Mouse (Mus musculus): ENCODE results near the gene Fhit. TPM values are rescaled to one million over a fixed set of nuclear protein-coding genes. Genes with fewer than 3 reads are reported as not detected.
A peak's percentile ranks its signal among the peaks of the same experiment; 100 is the strongest.

Gene Fhit
- total RNA-seq, 1 experiment from 2014 or later, result 8.8 TPM

DNA sequence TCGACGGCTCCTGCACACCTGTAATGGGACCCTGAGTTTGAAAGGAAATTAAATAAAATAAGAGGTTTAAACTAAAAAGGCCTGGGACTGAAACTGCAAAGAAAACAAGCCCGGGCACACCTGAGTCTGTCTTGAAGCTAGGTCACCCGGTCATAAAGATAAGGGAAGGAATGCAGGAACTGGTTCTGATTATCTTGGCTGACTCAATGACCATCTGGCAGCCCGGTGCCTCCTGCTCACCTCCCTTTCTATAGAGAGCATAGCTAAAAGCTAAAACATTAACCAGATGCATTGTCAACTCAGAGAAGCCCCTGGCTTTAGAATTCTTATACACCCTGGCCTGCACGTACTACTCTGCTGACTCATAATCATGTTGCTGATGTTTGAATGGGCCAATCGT is 1032.7 kb downstream of the Fhit start:
- no peak for DNase-seq

DNA sequence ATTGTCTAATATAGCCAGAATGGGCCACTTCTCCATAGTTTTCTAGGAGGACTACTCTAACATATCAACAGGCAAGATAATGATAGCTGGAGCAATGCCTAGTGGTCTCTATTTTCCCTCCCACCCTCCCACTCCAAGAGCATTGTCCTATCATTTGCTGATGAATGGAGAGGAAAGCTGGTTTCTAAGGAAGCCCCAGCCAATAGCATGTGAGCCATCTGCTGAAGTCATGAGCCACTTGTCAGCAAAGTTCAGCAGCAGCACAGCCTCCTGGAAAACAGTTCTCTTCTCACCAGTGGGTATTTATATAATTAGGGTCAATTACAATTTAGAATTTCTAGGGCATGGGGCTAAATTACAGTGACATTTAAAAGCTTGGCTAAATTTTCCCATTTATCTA is 1035.3 kb downstream of the Fhit start:
- no peak for DNase-seq

DNA sequence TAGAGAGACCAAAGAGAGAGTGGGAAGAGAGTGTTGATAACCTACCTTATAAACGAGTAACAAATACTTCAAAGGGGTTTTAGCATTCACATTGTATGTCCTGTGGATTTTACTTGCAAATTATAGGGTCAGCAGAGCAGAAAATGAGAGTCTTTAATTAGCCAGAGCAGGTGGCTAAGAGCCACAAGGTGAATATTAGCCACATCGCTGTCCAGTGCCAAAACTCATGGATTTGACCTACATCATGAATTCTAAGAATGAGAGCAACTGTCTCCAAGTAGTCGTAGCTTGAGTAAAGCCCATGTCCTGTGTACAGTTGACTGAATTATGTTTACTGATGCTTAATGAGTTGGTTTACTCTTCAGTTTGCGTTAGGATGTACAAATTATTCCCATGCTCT is 1039.7 kb downstream of the Fhit start:
- no peak for DNase-seq

DNA sequence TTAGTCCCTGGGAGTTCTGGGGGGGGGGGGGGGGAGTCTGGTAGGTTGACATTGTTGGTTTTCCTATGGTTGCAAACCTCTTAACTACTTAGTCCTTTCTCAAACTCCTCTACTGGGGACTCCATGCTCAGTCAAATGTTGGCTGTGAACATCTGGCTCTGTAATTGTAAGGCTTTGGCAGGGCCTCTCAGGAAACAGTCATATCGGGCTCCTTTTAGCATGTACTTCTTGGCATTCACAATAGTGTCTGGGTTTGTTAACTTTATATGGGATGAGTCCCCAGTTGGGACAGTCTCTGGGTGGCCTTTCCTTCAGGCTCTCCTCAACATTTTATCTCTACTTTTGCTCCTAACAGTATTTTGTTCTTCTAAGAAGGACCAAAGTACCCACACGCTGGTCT is 1065.6 kb downstream of the Fhit start:
- DNase-seq, result no peak

DNA sequence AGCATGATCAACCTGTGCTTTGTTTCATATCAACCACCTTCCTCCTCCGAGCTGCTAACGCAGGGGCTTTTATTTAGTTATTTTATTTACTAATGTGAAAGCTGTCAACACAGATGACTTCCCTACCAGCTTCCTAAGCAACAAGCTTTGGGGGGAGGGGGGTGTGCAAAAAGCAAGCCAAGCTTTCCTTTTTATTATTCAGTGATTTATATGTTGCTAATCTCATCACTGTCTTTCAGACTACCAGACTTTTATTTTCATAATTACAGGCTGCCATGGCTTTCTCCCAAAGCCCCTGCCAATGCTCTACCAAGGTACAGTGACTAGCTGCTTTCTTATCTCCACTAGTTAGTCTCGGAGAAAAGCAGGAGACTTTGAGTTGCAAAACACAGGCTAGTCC is 1082.8 kb downstream of the Fhit start:
- no peak for DNase-seq

DNA sequence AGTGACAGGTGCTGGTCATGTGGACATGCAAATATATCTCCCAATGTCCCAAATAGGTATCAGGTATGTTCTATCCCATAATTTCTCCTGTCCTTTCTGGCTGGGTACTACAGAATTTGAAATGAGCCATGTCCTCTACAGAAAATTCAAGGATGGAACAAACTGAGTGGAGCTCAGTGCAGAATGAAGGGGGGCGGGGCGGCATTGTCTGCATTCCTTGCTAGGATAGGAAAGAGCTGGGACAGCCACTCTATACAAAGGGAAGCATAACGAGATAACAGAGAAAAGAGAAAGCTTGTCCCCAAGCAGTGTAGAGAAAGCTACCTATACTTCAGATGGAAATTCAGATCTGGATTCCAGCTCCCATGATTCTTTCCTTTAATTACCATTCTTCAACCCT is 1111.9 kb downstream of the Fhit start:
- DNase-seq, result no peak

DNA sequence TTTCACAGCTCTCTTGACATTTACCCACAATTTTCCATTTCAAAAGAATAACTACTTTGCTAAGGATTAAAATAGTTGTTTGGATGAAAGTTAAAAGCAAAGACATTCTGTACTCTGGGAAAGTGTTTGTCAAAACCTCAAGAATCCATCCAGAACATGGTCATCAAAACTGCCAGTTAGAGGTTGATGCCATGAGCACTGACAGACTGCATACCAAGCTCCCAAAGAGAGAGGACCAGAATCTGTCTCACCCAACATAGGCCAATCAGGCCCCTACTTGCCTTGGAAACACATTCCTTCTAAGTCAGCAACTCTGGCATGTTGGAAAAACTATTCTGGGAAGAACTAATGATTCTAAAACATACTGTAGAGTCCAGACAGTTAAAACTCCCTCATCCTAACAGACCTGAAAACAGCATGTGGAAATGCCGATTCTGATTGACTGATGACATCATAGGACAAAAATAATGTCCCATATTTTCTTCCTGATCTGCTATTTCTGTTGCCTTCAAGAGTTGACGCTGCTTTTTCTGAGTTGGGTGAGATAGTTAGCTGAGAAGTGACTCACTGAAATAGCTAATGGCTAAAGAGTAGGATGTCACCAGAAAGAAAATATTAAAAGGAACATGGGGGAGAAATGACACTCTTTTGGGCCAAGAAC is 1114.6 kb downstream of the Fhit start:
- no peak for DNase-seq

DNA sequence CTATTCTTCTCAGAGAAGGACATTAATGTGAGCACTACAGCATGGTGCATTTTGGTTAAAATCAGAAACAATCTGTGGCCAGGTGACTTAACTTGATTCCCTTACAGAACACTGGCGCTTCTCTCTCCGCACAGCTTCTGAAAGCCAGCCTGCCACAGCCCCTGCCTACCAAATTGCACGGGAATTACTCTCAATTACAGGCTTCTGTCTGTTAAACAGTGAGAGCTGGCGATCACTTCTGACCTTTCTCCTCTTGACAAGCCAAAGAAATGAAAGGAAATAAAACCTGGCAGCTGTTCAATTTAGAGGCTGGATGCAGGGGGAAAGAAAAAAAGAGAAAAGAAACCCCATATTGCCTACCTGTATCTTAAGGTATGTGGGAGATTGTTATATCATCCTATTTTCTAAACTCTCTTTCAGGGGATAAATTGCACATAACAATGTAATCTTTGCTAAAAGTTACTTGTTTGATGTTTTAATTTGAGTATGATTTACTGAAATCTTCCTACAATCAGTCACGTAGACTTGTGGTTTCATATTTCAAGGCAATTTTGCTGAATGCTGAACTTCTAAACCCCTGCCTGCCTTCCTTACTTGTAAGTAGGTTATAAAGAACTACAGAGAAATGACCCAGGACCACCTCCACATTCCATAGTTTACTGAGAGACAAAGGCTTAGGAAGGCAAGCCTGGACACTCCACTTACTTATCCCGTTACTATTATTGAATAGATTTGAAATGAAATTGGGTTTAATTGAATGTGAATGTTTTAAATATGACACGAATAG is 1115.3 kb downstream of the Fhit start:
- DNase-seq, result peak; percentile 9

DNA sequence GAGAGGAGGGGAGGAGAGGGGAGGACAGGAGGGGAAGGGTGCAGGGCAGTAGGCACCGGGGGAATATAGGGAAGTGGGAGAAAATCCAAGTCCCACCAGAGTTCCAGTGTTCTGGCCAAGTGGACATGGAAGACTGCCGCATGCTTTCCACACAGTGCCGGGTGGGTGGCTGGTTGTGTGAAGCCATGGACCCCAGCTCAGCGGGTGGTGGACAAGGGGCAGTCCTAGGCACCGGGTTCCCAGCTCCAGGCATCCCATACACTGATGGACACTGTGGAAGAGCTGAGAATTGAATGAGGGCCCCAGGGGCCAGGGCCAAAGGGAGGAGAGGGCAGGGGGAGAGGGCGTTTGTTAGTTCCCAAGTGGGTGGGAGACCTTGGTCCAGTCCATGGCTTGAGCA is 1123.8 kb downstream of the Fhit start:
- DNase-seq, result no peak

DNA sequence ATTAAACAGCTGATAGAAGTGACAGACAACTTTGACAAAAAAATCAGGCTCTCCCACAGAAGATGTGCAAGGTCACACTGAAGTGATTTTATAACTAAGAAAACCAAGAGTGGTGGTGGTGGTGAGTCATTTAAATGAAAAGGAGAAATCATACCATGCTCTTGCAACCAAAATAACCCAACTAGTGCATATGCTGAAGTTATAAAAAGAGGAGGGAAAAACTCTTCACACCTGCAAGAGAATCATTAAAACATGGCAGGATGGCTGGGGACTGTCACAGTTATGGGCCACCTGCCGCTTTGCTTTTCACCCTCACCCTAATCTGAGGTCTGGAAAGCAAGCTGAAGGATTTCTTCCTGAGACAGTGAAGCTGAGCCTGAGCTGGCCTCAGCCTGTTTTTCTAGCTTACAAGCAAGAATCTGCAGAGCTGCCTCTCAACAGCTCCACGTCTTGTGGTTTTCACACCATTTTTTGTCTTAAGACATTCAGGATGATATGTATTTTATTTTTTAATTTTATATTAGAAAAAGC is 1125.1 kb downstream of the Fhit start:
- DNase-seq, result no peak

DNA sequence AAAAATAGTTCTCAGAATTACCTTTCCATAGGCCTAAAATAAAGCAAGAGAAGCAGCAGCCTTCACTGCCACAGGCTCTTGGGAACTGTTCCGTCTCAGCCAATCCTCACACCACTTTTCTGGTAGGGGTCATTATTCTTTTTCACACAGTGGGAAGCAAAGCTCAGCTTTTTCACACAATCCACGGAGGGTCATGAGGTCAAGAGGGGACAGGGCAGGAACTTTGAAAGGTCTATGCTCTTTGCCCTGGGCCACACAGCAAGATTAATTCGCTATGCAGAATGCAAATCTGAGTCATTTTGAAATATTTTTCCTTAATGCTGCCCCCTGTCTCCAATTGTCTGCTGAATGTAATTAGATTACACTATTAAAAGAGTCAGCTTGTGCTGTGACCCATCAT is 1126.2 kb downstream of the Fhit start:
- no peak for DNase-seq

DNA sequence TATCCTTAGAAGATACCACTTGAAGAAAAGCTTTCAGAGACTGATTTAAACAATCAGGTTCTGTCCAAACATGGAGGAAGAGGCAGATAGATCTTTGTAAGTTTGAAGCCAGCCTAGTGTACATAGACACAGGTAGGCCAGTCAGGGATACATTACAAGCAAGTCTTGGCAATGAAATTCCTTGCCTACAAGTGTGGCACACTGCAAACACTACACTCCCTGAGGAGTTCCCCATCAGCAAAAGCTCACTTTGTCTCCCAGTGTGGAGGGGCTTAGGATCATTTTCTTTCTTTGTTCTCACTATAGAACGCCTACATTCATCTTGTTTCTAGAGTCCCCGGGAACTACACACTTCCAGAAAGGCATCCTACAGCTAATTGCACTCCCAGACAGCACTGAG is 1126.6 kb downstream of the Fhit start:
- DNase-seq, result no peak

DNA sequence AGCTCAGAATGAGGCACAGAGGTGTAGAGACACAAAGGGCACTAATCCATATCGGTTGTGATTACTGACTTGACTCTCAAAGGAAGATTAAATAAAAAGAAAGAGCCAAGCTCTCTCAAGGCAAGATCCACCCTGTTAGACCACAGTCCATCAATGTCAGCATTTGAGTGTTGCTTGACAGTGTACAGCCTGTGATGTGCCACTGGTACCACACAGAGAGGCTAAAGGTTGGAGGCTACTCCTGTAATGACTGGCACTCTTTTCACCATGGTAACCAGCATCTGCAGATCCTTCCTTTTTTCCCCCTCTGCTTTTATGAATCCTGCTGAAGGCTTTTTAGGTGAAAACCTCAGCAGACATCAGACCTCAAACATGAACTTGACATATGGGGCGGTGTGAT is 1138.5 kb downstream of the Fhit start:
- DNase-seq, result no peak

DNA sequence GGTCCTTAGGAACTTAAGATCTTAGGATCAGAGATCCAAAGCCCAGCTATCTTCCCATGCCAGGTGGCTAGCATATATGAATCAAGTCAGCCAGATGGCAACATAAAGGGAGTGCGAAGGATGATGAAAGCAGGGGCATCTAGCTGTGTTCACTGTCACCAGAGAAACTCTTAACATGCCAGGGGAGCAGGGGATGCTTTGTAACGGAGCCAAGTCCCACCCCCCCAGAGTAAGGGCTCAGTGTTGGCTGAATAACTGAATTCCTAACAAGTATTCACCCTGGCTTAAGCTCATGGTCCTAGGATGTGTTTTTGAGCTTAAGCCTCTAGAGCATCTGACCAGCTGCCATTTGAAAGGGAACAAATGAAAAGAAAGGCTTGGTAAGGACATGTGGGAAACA is 1139.5 kb downstream of the Fhit start:
- no peak for DNase-seq

DNA sequence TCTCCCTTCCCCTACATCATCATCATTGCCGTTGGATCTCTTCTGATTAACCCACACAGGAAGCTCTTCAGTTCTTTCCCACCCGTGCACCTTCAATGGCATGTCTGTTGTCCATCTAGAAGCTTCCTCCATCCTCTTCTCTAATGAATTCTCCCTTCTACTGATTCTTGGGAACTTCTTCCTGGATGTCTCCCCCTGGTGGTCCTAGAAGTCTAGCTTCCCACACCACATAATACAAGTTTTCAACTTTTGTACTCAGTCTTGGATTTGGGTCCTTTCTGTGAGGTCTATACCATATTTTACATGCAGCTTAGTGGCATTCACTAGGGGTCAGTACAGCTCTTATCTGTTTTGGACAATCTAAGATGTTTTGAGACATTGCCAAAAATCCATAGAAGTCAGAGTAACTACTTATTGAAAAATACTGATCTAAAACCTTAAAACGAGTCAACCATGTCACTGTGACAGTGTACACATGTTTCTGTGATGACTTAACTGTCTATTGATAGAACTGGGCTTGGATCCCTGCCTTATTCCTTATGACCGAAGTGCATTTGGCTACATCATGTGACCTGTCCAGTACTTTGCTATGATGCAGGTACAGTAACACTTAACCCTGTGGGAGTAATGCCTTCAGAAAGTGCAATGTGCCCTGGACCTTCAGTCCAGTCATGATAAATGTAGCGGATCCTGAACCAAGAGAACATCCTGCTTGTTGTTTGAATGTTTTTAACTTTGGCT is 1141.3 kb downstream of the Fhit start:
- no peak for DNase-seq

DNA sequence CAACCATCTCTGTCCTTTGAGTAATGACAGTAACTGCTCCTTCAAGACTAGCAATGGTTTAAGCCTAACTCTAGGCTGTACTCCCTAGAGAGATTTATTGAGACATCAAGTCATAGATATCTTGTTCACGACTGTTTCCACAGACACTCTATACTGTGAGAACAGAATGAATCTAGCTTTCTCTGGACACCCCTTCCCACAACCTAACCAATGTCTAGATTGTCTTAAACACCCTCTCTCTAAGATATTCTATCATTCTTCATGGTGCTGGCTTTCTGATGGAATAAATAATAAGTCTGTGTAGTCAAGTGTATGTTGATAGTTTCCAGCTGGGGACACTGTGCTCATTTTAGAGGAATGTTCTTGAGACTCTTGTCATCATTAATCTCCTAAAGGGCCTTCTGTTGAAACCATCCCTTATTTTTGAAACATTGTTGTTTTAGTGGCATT is 1148.0 kb downstream of the Fhit start:
- no peak for DNase-seq

DNA sequence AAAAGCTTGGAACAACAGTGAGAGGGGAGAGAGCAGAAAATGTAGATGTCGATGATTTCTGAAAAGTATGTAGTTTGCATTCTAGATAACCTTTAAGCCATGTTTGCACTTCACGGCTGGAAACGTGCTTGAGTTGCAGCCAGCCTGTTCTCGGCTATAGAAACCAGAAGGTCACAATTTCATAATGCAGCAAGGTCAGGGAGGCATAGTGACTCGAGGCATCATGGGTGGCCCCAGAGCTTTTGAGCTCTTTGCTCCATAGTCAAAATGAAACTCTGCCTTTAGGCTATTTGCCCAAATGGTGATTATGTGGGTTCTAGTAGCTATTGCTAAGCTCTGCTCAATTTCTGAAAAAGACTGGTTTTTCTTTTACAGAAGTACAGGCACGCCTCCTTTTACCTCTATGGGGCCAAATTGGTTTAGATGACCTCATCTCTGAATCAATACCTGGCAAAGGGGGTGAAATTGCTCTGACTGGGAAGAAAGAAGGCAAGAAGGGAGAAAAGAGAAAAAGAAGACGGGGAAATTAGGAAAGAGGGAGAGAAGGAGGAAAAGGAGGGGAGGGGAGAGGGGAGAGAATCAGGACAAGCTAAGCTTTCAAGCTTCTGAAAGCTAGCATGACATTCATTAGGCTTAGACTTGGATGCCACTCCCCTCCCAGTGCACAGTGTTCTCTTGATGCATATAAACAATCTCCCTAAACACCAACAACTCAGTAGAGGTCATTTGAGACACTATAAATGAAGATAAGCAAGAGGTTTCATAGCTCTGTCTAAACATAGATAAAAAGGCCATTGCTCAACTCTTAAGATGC is 1148.6 kb downstream of the Fhit start:
- DNase-seq, result peak; percentile 6

DNA sequence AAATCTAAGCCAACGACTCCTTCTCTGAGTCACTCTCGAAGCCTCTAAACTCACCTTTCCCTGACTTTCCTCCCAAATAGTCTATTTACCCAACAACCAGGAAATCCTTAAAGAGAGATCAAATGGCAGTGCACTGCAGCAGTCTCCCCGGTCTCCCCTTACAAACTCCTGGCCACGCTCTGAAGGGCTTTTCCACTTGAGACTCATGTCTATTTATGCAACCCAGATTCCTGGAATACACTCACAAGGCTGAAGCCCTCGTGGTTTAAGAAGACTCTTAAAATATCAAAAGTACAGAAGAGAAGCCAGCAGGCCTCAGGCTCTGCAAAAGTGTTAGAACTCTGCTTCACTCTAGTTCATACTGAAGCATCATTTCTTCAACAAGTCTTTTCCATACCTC is 1155.6 kb downstream of the Fhit start:
- DNase-seq, result no peak

DNA sequence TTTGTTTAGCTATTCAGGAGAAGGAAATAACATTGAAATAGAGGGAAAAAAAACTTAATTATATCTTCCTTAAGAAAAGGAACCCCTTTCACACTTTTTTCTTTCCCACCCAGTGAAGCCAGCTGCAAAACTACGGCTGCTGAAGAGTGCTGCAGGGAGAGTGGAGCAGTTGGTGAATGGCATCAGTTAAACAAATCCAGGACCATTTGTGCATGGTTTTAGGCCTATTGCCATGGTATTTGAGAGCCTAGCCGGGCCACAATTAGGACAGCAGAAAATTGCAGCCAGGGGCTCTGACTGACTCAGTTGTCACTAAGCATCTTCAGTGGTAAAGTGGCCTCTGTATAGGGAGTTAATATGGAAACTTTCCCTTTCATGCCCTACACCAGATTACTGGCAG is 1158.0 kb downstream of the Fhit start:
- no peak for DNase-seq

DNA sequence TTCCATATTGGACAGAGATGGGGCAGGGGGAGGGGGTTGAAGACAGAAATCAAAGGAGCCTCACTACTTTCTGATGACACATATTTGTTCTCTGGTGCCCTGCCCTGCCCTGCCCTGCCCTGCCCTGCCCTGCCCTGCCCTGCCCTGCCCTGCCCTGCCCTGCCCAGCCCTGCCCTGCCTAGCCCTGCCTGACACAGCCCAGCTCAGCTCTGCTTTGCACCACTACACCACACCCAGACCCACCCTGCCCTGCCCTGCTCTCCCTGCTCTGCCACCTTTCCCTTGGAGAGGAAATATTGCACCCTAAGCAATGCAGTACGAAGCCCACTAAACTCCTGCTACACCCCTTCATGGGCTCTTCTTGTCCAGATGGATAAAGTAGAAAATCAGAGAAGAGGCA is 1171.2 kb downstream of the Fhit start:
- no peak for DNase-seq

DNA sequence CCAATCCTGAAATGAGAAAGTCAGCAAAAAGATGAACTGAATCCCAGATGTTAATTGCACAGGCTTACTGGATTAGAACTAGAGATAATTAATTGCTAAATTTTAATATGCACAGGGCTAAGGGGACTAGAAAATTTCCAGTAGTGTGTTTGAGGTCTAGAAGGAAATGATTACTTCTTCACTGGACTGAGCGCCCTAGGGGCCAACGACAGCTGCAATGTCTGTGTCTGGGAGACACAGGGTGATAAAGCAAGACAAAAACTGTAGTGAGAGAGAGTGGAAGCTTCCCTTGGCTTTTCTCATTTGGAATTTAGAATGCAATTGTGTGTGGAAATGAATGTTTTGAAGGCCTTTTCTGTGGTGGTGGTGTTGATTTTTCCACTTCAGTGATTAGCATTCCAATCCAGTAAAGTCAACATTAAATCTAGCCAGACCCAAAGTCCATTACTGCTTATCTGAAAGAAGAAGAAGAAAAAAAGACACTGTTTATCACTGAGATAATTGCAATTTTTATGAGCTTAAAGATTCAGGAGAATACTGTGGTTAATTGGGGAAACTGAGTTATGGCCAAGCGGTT is 1184.8 kb downstream of the Fhit start:
- no peak for DNase-seq

DNA sequence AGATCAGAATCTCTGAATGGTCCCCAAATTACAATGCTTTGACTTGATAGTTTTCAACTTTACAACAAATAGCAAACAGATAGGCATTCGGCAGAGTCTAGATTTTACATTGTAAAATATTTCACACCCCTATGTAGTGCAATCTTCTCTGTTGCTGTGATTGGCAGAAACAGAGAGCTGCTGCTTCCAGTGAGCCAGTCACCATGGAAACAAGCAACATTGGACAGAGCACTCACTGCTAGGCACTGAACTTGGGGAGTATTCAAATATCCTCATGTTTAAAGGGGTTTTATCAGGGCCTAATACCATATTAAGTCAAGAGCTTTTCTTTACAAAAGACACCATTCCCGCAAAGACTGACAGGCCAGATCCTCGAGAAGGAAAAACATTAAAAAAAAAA is 1187.4 kb downstream of the Fhit start:
- DNase-seq, result no peak
